Comparison of ENCODE assay signal across 32 mouse cellular contexts in genomic region chr2:129550781-129551180, GRCm38 (mm10). TPM values are rescaled to one million over a fixed set of nuclear protein-coding genes. Genes with fewer than 3 reads are reported as not detected.
A peak's percentile ranks its signal among the peaks of the same experiment; 100 is the strongest.
DNase-seq lines count a peak whose midpoint lies in the region; ATAC-seq and TF ChIP-seq lines count a peak whose summit lies in the region.
"Had no signal": no experiment of that assay in that cellular context is flagged by ENCODE, and none has a peak within 500 bp of the region (broad histone marks: within the 10 kb centered on the region; RNA-seq: fewer than 3 reads in every experiment).

No protein-coding gene starts in this region.

- no peaks in the 10 kb centered on the region for H3K4me1 ChIP-seq in lung, adult 2 months (ENCODE audit: control insufficient read depth, insufficient read depth, low read length)
- H3K4me1 ChIP-seq: forebrain, embryonic 15.5 days had no signal

- DNase-seq in lung, postnatal 36 days = peak; percentile 35
- no peak for DNase-seq in lung, adult 2 months
- peak; percentile 52 for DNase-seq in R1 (ENCODE audit: low read depth, low spot score)
- DNase-seq in right cerebral cortex, postnatal 4 days = no peak
- DNase-seq in B cell, adult 2 months = no peak
- no peak for DNase-seq in kidney, postnatal 36 days
- DNase-seq: adrenal gland, adult 2 months; adrenal gland, postnatal 14 days; cerebellum, adult 11-12 months; cerebellum, adult 8-10 months; cerebellum, postnatal 10 days; cerebellum, postnatal 36 days; gastrocnemius, postnatal 25 days; heart, adult 2 months; heart, postnatal 14 days; heart, postnatal 4 days had no signal

- TF ChIP-seq CTCF in lung, adult 2 months (IDR thresholded peaks at IDR 0.05; ENCODE audit: insufficient read depth, low read length) = no peak

- TF ChIP-seq POLR2A in lung, adult 2 months (IDR thresholded peaks at IDR 0.05; ENCODE audit: borderline replicate concordance, extremely low read depth, low read depth, low read length) = no peak

- 58% methylated on average over 2 of the region's 2 CpGs for WGBS in lung, adult 2 months

- no peak overlapping the region for H3K4me3 ChIP-seq in lung, adult 2 months (replicated peaks; ENCODE audit: extremely low read depth, low read depth, low read length)
- H3K4me3 ChIP-seq: forebrain, embryonic 15.5 days; heart, adult 2 months; heart, embryonic 10.5 days; heart, embryonic 13.5 days; hindbrain, embryonic 15.5 days had no signal

- peak; percentile 31; the same call in 1 of the 2 replicates for ATAC-seq in common myeloid progenitor, adult 5-6 weeks (replicated peaks; ENCODE audit: low read depth, poor library complexity, severe bottlenecking)
- ATAC-seq in megakaryocyte, adult 5-6 weeks (ENCODE audit: poor library complexity, severe bottlenecking) = peak; percentile 42
- ATAC-seq: forebrain, embryonic 15.5 days had no signal

RNA-seq across cellular contexts. Expression of gene F830045P16Rik, which starts 14.4 kb away (rescaled TPM):
- polyA plus RNA-seq in lung, adult 2 months (2012; rRNA removed) = not detected in 2 replicates
- not detected in 2 replicates for total RNA-seq in common myeloid progenitor, adult 5-6 weeks (2017)
- total RNA-seq in megakaryocyte, adult 5-6 weeks (2015) = not detected in 2 replicates
- not detected in 2 replicates for total RNA-seq in megakaryocyte, adult 5-6 weeks (2017)
- total RNA-seq: adrenal gland, adult 2 months; adrenal gland, postnatal 14 days; adrenal gland, postnatal 4 days; CH12.LX; gastrocnemius, adult 8-10 months; gastrocnemius, postnatal 25 days; heart, postnatal 4 days had no signal
- polyA plus RNA-seq: adrenal gland, adult 2 months; brain, embryonic 14.5 days; embryonic facial prominence, embryonic 11.5 days; forebrain, embryonic 11.5 days; forebrain, embryonic 15.5 days; gonadal fat pad, adult 2 months; heart, adult 2 months; heart, embryonic 13.5 days; heart, embryonic 16.5 days; hindbrain, embryonic 11.5 days; hindbrain, embryonic 15.5 days; intestine, embryonic 14.5 days had no signal

RNA-seq across cellular contexts. Expression of gene Sirpa, which starts 41.9 kb away (rescaled TPM):
- polyA plus RNA-seq in lung, adult 2 months (2012; rRNA removed) = 78.2 and 94.2 TPM in 2 replicates
- total RNA-seq in common myeloid progenitor, adult 5-6 weeks (2017) = 31.6 and 39.6 TPM in 2 replicates
- 290 and 306 TPM in 2 replicates for total RNA-seq in megakaryocyte, adult 5-6 weeks (2015)
- 325 and 361 TPM in 2 replicates for total RNA-seq in megakaryocyte, adult 5-6 weeks (2017)

Comparison
In these comparisons a context has a peak if more than half of its experiments do, and no peak if none do; other contexts are left out.
1. DNase-seq: peak in lung, postnatal 36 days (single experiment) and R1 (single experiment); none in lung, adult 2 months (single experiment), right cerebral cortex, postnatal 4 days (single experiment), B cell, adult 2 months (0 of 2) and kidney, postnatal 36 days (0 of 2).